Mouse (Mus musculus) thymus, postnatal 10 days (tissue): ENCODE data around the gene Il12rb1.
"Not testable (repeated sequence)": the region's sequence is repeated elsewhere in the genome, so short reads cannot be mapped to it uniquely, and the experiment has no call there.

Source experiments
- DNase-seq, 2 experiments: peaks; one replicate each; pipeline ENCODE4 v3.0.0; 2021; ENCODE audit warnings: low spot score in 2 of 2

Il12rb1 gene

DNA sequence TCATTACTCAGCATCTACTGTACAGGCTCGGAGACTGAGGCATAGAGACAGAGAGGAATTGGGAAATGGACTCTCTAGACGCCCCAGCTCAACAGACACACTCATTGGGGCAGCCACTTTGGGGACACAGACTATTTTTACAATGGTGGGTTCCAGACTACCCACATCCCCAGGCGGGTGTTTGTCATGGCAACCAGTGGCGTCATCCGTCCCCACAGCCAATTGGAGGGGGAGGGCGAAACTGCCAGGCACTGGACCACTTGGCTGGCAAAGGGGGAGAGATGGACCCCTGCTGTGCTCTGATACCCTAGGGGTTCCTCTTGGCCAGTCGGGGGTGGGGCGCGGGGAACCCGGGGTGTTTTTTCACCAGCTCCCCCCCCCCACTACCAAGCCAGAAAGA, 7.6 kb upstream of the Il12rb1 start:
- no peak for DNase-seq

DNA sequence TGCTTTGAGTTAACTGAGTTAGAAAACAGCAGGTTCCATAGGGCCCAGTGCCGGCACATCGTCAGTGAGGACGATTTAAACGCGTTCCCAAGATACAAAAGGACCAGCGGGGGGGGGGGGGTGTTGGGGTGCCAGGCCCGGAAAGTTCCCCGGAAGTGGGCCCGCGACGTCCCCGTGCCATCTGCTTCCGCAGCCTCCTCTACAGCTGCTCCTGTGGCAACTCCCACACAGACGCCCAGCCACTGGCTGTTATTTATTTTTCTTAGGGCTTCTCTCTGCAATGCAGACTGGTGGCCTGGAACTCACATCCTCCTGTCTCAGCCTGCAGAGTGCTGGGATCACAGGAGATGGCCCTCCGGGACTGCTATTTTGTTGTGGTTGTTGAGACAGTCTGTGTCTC, 7.1 kb upstream of the Il12rb1 start:
- DNase-seq: peak; percentile 67 to 72

DNA sequence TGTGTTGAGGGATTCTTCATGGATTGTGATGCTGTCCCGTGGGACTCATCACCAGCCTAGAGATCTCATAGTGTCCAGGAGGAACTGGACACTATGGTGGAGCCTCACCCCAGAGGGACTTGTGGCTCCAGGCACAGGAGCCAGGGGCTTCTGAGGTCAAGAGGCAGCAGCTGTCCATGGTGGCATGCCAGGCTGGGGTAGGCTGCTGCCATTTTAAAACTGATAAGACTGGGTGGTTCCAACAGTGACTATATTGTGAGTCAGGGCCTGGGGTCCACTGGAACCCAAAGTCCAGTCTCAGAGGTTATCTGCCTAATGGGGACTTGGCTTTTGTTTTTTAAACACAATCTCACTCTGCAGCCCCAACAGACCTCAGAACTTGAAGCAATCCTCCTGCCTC, 6.4 kb upstream of the Il12rb1 start:
- no peak for DNase-seq

DNA sequence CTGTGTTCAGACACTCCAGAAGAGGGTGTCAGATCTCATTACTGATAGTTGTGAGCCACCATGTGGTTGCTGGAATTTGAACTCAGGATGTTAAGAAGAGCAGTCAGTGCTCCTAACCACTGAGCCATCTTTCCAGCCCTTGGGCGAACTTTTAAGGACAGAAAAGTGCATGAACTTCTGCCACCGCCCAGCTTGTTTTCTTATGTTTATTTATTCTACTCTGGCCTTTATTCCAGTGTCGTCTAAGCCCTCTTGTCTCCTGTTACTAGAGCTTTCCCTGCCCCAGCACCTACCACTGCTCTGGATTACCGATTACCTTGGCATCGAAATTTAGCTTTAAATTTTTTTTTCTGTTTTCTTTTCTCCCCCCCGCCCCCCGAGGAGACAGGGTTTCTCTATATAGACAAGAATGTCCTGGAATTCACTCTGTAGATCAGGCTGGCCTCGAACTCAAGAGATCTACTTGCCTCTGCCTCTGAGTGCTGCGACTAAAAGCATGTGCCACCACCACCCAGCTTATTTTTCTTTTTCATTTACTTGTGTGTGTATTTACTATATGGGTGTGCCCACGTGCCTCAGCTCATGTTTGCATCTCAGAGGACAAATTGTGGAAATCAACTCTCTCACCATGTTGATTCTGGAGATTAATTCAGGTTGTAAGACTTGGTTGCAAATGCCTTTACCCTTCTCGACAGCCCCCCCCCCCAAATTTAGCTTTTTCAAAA, 5.3 kb upstream of the Il12rb1 start:
- no peak for DNase-seq

DNA sequence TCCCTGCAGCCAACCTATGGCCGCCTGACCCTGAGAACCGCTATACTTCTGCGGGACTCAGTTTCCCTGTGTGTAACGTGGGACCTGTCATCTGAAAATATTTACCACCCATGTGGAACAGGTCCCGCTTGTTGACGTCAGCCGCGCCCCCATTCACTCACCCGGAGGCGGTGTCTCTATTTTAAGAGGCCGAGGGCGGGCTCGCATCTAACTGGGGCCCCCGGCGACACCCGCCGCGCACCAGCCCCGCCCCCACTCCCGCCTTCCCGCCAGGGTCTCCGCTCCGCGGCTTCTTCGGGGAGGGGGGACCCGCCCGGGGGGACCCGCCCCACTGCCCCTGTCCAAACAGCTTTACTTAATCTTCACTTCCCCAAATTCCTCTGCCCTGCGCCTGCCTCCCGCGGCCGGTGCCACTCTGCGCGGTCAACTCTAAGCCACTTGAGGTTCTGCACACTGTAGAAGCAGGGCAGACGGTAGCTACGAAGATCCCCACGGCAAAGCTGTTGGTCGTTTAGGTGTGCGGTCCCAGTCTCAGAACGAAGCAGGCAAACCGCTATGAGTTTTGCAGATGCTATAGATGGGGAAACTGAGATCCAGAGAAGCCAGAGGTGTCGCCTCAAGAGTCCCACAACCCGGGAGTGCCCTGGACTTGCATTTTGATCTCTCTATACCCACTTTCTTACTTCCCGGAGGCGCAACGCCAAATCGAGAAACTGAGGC, 4.3 kb upstream of the Il12rb1 start:
- peak; percentile 81 to 86 for DNase-seq

DNA sequence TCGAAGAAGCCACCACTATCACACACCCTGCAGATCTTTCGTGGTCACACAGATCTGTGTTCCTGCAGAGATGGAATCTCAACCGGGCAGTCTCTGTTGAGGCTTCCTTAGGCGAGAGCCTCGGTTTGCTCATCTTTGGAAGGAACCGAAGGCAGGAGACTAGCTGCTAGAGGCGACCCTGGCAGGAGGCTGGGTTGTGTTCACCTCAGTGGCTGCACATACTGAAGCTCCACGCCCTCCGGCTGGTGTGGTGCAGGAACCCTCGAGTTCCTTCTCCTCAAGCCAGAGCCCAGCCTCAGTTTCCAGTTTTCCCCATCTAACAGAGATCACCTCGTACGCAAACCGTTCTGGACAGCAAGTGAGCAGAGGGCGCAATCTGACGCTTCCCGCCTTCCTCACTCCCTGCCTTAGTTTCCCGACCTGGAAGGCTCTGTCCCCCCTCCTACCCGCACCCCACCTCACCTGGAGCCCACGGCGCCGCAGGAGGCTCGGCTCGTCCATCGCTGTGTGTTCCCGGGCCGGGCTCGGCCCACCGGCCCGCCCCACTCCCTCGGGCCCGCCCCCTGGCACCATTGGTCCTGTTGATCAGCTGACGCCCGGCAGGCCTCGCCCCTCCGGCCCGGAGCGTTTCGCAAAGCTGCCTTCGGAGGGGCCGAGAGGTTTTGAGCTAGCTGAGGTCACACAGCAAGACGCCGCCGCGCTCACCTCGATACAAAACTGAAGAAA, 3.6 kb upstream of the Il12rb1 start, which contains the start of gene Mast3:
Gene Mast3 (minus strand): TSS at position 574 of the 726 bp plus-strand sequence.
- peak; percentile 71 to 77 for DNase-seq

DNA sequence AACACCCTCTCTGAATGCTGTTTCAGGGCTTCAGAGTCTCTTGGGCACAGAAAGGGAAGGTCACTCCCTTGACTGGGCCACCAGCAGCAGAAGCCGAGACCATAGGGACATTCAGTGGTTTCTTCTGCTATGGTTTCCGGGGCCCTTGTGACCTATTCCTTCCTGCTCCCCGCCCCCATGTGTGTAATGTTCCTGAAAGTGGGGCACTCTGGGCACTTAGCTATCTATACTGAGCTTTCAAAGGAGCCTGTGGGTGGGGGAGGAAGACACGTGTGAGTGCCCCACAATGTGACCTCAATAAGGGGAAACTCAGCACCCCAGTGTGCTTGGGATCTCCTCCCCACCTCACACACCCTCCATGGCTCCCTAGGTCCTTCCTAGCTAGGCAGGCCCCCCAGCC, 1.7 kb upstream of the Il12rb1 start:
- DNase-seq: peak; percentile 77 to 83

DNA sequence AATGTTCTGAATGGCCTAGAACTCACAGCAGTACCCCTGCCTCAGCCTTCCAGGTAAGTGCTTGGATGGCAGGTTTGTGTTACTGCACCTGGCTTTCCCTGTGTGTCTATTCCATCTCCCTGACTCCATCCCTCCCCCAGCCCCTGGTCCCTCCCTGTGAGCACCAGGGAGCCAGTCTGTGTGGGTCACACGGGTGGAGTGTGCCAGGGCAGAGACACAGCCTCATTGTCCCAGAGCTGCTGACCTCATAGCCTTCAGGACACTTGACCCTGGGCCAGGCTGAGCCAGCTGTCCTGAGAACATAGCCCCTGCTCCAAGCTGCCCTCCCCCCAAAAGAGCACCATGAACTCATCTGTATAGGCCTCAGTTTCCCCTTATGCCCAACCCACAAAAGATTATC, 945 bp upstream of the Il12rb1 start:
- no peak for DNase-seq

DNA sequence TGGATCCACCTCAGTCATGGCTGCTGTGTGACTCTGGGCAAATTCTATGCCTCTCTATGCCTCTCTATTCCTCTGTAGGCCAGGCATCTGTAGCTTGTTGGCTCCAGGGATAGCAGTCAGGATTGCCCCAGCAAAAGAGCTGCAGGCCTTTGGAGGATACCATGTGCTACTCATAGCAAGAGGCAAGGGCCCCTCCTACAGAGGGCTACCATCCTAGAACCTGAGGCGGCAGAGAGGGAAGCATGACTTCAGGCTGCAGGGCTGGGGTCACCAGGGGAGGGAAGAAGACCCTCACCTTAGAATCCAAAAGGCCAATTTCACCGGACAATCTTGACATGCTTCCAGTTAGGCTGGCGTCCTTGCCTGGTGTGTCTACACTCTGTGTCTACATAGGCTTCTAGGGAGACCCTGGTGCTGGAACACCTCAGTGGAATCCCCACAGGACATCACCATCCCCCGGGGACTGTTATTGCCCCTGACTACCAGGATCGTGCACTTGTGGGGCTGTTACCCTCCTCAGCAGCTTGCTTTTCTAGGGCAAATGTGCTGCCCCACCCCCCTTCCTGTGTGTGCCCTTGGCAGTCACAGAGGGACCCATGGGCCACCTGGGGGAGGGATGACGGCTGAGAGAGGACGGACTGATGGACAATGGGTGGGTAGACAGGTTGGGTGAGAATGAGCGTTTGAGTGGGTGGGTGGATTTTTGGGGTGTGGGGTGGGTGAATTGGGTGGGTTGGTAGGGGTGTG, 879 bp downstream of the Il12rb1 start:
- peak; percentile 75 for DNase-seq

DNA sequence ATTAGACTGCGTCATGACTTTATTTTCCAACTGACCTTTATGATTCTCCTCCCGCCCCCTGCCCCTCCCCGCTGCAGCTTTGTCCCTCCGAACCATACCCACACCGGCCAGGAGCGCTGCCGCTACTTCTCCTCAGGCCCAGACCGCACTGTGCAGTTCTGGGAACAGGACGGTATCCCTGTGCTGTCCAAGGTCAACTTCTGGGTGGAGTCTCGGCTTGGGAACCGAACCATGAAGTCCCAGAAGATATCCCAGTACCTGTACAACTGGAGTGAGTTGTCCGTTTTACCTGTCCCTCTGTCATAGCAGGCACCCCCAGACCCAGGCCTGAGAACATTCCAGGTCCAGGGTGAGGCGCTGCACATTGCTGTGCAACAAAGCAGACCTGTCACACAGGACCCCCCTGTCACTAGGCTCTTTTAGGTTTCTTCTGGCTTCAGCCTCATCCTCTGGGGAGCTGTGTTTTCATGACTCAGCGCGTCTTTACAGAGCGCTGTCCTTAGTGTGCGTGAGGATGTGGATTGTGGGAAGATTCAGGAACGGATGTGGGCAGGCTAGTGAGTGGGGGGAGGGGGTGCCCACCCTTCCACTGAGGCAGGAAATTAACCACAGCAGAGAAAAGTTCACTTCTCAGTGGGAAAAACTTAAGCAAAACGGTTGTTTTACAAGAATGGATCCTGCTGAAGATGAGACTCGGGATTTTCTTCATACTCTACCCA, 2.9 kb downstream of the Il12rb1 start:
- peak; percentile 74 to 75 for DNase-seq

DNA sequence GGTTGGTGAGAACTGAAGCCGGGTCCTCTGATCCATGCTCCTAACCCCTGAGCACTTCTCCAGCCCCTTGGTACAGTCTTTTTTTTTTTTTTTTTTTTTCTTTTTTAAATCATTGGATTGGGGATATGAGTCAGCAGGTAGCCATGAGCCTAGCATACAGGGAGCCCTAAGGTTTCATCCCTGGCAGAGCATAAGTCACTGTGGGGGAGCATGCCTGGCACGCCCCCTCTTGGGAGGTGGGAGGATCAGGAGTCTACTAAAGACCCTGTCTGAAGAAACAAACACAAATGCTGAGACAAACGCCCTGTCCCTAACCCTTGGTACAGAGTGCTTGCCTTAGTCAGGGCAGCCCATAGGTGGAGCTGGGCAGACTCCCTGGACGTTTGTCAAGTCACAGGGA, 3.8 kb downstream of the Il12rb1 start:
- no peak for DNase-seq

DNA sequence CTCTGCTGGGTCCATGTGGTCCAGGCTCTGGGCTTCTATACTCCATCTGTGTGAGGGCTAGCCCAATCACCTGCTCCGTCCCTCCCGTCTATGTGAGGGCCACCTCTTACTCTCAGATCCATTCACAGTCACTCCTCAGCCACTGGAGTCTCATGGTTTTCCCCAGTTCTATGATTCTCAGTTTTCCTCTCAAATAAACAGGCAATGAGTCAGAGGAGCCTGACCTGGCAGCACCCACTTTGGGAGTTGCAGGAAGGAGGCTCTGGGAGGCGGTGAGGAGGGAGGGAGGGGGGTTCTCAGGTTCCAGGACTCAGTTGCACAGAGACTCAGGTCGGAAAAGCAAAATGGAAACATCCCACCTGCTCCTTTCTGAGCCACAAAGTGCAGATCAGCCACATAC, 4.6 kb downstream of the Il12rb1 start:
- no peak for DNase-seq

DNA sequence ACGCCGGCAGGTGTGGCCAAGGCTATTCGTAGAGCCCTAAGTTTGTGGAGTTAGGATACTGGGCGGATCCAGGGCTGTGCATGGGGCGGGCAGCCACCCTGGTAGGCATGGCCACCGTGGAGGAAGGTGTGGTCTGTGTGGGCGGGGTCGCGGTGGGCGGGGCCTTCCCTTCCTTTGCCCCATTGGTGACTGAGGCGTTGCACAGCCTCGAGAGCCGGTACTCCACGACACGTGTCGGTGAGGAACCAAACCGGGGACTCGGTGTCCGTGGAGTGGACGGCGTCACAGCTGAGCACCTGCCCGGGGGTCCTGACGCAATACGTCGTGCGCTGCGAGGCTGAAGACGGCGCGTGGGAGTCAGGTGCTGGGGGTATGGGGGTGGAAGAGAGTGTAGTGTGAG, 8.4 kb downstream of the Il12rb1 start:
- no peak for DNase-seq

DNA sequence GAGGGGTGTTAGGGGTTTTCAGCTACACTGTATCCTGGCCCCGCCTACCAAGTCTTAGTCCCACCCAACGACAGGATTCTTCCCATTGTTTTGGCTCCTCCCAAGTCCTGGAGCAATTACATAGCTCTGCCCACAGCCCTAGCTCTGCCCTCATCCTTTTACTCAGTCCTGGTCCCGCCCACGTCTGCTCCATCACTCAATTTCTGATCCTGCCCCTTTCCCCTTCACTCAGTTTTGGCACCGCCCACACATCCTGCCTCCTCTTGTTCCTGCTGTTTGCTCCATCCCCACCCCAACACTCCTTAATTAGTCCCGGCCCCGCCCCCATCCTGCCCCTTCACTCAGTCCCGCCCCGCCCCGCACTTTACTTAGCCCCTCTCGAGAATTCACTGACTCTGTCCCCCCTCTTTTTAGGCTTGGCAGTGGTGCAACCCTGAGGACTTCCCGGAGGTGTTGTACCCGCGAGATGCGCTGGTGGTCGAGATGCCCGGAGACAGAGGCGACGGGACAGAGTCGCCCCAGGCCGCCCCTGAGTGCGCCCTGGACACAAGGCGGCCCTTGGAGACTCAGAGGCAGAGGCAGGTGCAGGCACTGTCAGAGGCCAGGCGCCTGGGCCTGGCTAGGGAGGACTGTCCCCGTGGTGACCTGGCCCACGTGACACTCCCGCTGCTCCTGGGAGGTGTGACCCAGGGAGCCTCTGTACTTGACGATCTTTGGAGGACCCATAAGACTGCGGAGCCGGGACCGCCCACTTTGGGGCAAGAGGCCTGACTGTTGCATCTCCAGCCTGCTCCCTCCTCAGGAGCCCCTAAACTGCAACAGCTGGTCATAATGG, 12.1 kb downstream of the Il12rb1 start:
- DNase-seq: no peak

DNA sequence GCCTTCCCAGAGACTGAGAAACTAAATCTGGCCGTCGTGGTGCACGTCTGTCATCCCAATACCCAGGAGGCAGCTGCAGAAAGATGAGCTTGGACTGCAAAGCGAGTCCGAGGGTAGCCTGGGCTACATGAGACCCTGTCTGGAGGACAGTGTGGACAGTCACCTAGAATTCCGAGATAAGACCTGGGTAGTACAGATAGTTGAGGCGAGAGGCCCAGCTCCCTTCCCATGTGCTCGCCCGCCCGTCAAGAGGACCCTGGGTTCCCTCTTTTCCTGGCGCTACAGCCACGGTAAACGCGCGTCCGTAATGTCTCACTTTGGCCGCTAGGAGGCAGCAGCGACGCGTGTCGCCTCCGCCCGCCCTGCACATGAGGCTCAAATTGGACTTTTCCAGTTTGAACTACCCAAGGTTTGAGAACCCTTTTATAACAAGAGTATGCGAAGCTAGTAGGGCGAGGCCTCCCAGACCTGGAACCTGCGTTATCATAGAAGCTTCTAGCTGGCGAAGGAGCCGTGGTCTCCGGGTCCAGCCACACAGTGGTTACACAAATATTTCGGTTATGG, 13.2 kb downstream of the Il12rb1 start:
- peak in 1 of 2 experiments; percentile 77 for DNase-seq

DNA sequence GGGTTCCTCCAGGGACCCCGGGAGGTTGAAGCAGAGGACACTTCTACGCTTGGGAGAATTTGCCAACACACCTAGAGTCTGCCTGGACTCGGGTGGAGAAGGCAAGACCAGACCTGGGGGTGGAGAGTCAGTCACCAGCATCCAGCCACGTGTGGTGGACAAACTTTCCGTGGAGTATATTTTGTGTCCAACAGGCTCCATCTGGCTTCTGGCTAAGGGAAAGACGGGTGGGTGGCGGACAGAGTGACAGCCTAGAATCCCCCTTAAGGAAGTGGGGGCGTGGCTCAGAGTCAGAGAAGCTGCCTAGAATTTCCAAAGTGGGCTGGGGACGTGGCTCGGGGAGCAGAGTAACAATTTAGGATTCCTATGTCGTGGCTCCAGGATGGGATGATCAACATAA, 13.7 kb downstream of the Il12rb1 start:
- DNase-seq: no peak

DNA sequence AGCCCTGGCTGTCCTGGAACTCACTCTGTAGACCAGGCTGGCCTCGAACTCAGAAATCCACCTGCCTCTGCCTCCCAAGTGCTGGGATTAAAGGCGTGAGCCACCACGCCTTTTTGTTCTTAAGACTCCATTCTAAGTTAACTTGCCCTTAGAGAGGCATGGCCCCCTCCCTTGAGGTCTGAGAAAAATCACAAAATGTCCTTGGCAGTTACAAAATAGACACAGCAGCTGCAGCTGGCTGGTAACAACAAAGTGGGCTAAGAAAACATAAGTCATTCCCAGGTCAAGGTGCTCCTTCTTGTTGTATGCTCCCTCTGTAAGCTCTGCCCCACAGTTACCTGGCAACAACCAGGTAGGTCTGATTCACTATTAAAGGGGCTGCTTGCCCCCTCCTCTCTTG, 14.3 kb downstream of the Il12rb1 start:
- not testable (repeated sequence) for DNase-seq

DNA sequence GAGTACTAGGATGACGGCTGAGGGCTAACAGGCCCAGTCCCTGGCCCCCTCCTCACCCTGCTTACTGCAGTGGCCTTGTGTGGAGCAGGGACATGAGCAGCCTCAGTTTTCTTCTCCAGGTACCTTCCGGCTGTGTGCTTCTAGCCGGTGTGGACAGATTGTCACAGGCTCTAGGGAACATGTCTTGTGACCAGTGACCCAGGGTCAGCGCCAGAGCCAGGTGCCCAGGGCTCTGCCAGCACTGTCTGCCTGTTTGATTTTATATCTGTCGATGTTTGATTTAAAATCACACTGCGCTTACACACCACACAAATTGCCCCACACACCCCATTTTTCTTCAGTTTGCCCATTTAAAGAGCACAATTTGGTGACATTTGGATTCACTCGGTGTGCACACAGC, 15.6 kb downstream of the Il12rb1 start:
- DNase-seq: no peak

DNA sequence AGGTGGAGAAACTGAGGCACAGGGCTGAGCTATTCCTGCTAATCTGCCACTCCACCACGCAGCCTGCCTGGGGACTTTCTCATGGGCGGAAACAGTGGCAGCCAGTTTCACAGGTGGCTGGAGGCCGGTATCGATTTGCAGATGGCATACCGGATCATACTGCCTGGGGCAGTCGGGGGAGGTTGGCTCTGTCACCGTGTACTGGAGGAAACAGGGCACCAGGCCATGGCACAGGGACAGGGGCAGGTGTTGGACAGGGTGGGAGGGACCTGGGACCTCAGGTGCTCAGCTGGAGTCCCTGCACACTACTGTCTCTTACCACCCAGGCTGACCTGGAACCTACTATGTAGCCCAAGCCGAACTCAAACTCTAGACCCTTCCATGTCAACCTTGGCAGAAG, 17.6 kb downstream of the Il12rb1 start:
- DNase-seq: no peak

DNA sequence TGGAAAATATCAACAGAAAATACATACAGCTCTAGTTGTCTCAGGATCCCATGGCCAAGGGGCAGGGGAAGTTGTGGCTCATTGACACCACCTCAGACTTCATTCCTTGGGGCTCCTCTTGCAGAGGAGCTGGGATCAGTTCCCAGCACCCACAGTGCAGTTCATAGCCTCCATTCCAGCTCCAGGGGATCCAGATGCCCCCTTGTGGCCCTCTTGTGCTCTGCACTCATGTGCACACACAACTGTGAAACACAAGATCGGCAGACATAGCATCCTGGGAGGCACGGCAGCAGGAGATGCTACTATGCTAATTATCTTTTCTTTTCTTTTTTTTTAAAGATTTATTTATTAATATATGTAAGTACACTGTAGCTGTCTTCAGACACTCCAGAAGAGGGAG, 18.8 kb downstream of the Il12rb1 start:
- no peak for DNase-seq
